Mouse (Mus musculus): Measurements from ENCODE around the gene Gm16429. TPM values are rescaled to one million over a fixed set of nuclear protein-coding genes. Genes with fewer than 3 reads are reported as not detected.

Gene Gm16429
- not detected for polyA plus RNA-seq (2015; fragmentation: Illumina TruSeq; extraction: RNeasy Lipid Tissue Mini Kit (QIAGEN cat#74804); ENCODE audit: insufficient read depth, low read depth, low replicate concordance)

GRCm38 (mm10) chr5:93928952-93929351 lies at the start of gene Gm16429:
Gm16429 (minus strand) TSS chr5:93929052.

Other genes with a start within 250 kb of the Gm16429 start
- gene Gm7792, start 85.3 kb downstream of the Gm16429 start, polyA plus RNA-seq (2015; fragmentation: Illumina TruSeq; extraction: RNeasy Lipid Tissue Mini Kit (QIAGEN cat#74804); ENCODE audit: insufficient read depth, low read depth, low replicate concordance), result not detected
- gene BC061212, start 141.5 kb upstream of the Gm16429 start, polyA plus RNA-seq (2015; fragmentation: Illumina TruSeq; extraction: RNeasy Lipid Tissue Mini Kit (QIAGEN cat#74804); ENCODE audit: insufficient read depth, low read depth, low replicate concordance), result not detected
- gene Gm6351, start 147.3 kb upstream of the Gm16429 start, polyA plus RNA-seq (2015; fragmentation: Illumina TruSeq; extraction: RNeasy Lipid Tissue Mini Kit (QIAGEN cat#74804); ENCODE audit: insufficient read depth, low read depth, low replicate concordance), result not detected

All from pancreas, adult 10 weeks (tissue).